Mouse (Mus musculus): ENCODE measurements around the gene Slc25a10.

- TF ChIP-seq CTCF (IDR thresholded peaks at IDR 0.05; ENCODE audit: low read depth) (no peak), EP300 (IDR thresholded peaks at IDR 0.05; ENCODE audit: low read depth) (no peak)
Measured at GRCm38 (mm10) chr11:120530085-120530964, 38.7 kb downstream of the Slc25a10 start, which contains the start of gene Gcgr.
